Comparison of ENCODE assay signal across 32 mouse cellular contexts in the genomic region with DNA sequence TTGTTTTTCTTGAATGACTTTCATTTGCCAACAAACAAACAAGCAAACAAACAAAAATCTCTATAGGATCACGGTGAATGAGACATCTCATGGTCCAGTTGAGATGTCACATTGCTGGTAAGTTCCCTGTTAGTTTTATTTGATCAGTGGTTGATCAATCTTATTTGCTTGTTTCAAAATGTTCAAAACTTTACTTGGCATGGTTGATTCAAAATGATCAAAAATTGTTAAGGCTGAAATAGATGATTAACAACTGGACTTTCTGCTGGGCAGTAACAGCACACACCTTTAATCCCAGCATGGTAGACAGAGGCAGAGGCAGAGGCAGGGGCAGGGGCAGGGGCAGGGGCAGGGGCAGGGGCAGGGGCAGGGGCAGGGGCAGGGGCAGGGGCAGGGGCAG. TPM values are rescaled to one million over a fixed set of nuclear protein-coding genes. Genes with fewer than 3 reads are reported as not detected.
A peak's percentile ranks its signal among the peaks of the same experiment; 100 is the strongest.
DNase-seq lines count a peak whose midpoint lies in the region; ATAC-seq and TF ChIP-seq lines count a peak whose summit lies in the region.
"Had no signal": no experiment of that assay in that cellular context is flagged by ENCODE, and none has a peak within 500 bp of the region (broad histone marks: within the 10 kb centered on the region; RNA-seq: fewer than 3 reads in every experiment).

No protein-coding gene starts in this region.

- H3K9me3 ChIP-seq in intestine, postnatal 0 days (ENCODE audit: control insufficient read depth): no peaks in the 10 kb centered on the region
- H3K9me3 ChIP-seq in liver, embryonic 15.5 days (replicated peaks): no peaks in the 10 kb centered on the region
- H3K9me3 ChIP-seq in stomach, embryonic 16.5 days (replicated peaks; ENCODE audit: control insufficient read depth, low read length): no peaks in the 10 kb centered on the region
- H3K9me3 ChIP-seq: embryonic facial prominence, embryonic 13.5 days; forebrain, embryonic 12.5 days; hindbrain, embryonic 13.5 days; midbrain, embryonic 13.5 days had no signal

- H3K4me2 ChIP-seq in intestine, postnatal 0 days (replicated peaks; ENCODE audit: low read depth): peak overlapping the region; percentile 64
- no peak overlapping the region for H3K4me2 ChIP-seq in liver, embryonic 15.5 days
- H3K4me2 ChIP-seq in stomach, embryonic 16.5 days (ENCODE audit: low read depth, low read length): no peak overlapping the region
- H3K4me2 ChIP-seq: forebrain, embryonic 12.5 days; heart, embryonic 11.5 days; midbrain, embryonic 13.5 days had no signal

- TF ChIP-seq CTCF in liver, adult 2 months (IDR thresholded peaks at IDR 0.05; ENCODE audit: low read depth, low read length): no peak
- TF ChIP-seq CTCF in intestine, postnatal 0 days (IDR thresholded peaks at IDR 0.05; ENCODE audit: low read depth): no peak

- no peaks in the 10 kb centered on the region for H3K27me3 ChIP-seq in liver, adult 2 months (ENCODE audit: control insufficient read depth, insufficient read depth, low read length)
- H3K27me3 ChIP-seq in intestine, postnatal 0 days (replicated peaks; ENCODE audit: control insufficient read depth, insufficient read depth, low read length): 0 out of 2 replicates have a peak, but pooled peaks cover 1% of the 10 kb centered on the region
- H3K27me3 ChIP-seq in liver, embryonic 15.5 days: peaks cover 30% of the 10 kb centered on the region
- peaks cover 13% of the 10 kb centered on the region for H3K27me3 ChIP-seq in stomach, embryonic 16.5 days (ENCODE audit: control insufficient read depth, insufficient read depth, low read length)

- WGBS in liver, adult 2 months: 20% methylated on average over 1 of the region's 1 CpGs
- 48% methylated on average over 1 of the region's 1 CpGs for whole genome bisulfite sequencing in intestine, postnatal 0 days
- WGBS in liver, embryonic 15.5 days (ENCODE audit: insufficient replicate concordance): 44% methylated on average over 1 of the region's 1 CpGs
- 69% methylated on average over 1 of the region's 1 CpGs for WGBS in stomach, embryonic 16.5 days

- TF ChIP-seq POLR2A in liver, adult 2 months (IDR thresholded peaks at IDR 0.05; ENCODE audit: extremely low read depth, insufficient read depth, low read length): no peak

- H3K36me3 ChIP-seq in liver, adult 2 months (ENCODE audit: control insufficient read depth, insufficient read depth, low read length): no peaks in the 10 kb centered on the region
- no peaks in the 10 kb centered on the region for H3K36me3 ChIP-seq in intestine, postnatal 0 days (ENCODE audit: control insufficient read depth, insufficient read depth)
- H3K36me3 ChIP-seq in liver, embryonic 15.5 days (replicated peaks): no peaks in the 10 kb centered on the region
- H3K36me3 ChIP-seq in stomach, embryonic 16.5 days (ENCODE audit: control insufficient read depth, insufficient read depth, low read length): no peaks in the 10 kb centered on the region
- H3K36me3 ChIP-seq: embryonic facial prominence, embryonic 13.5 days; forebrain, embryonic 12.5 days; G1E; hindbrain, embryonic 13.5 days; midbrain, embryonic 13.5 days had no signal

- intact Hi-C loops in heart, postnatal 25 days (cut with DNase I): no loop called here

- ATAC-seq in intestine, postnatal 0 days: no peak
- no peak for ATAC-seq in liver, embryonic 15.5 days (ENCODE audit: insufficient read depth)
- no peak for ATAC-seq in stomach, embryonic 16.5 days (ENCODE audit: insufficient read depth, low FRiP score)
- ATAC-seq in cerebellum, adult (ENCODE audit: insufficient number of reproducible peaks, low FRiP score, low TSS enrichment): no peak
- ATAC-seq: midbrain, embryonic 13.5 days had no signal

- peak overlapping the region; percentile 67 for H3K4me3 ChIP-seq in liver, adult 2 months (ENCODE audit: insufficient read depth, low read depth, low read length)
- peak overlapping the region; percentile 25 for H3K4me3 ChIP-seq in intestine, postnatal 0 days (ENCODE audit: low read depth, low read length)
- H3K4me3 ChIP-seq in liver, embryonic 15.5 days (replicated peaks): peak overlapping the region; percentile 32; the same call in 1 of the 2 replicates
- peak overlapping the region; percentile 21; the same call in 1 of the 2 replicates for H3K4me3 ChIP-seq in stomach, embryonic 16.5 days (replicated peaks; ENCODE audit: low read length)
- H3K4me3 ChIP-seq: embryonic facial prominence, embryonic 13.5 days; forebrain, embryonic 12.5 days; hindbrain, embryonic 13.5 days; megakaryocyte, embryonic 14.5 days; midbrain, embryonic 13.5 days had no signal

- peak overlapping the region; percentile 40 for H3K9ac ChIP-seq in liver, adult 2 months (ENCODE audit: low read depth, low read length)
- H3K9ac ChIP-seq in intestine, postnatal 0 days (ENCODE audit: low read depth, low read length): no peak overlapping the region
- no peak overlapping the region for H3K9ac ChIP-seq in liver, embryonic 15.5 days
- no peak overlapping the region; the same call in 1 of the 2 replicates for H3K9ac ChIP-seq in stomach, embryonic 16.5 days (ENCODE audit: low read length)
- H3K9ac ChIP-seq: embryonic facial prominence, embryonic 13.5 days; forebrain, embryonic 12.5 days; hindbrain, embryonic 13.5 days; midbrain, embryonic 13.5 days had no signal

- peaks cover 3% of the 10 kb centered on the region; the same call in 1 of the 2 replicates for H3K79me2 ChIP-seq in liver, adult 2 months (ENCODE audit: control insufficient read depth, insufficient read depth, low read length)

- H3K4me1 ChIP-seq in liver, adult 2 months (ENCODE audit: control insufficient read depth, insufficient read depth, low read length): peaks cover 19% of the 10 kb centered on the region
- H3K4me1 ChIP-seq in intestine, postnatal 0 days (replicated peaks; ENCODE audit: control insufficient read depth, insufficient read depth, low read length): no peaks in the 10 kb centered on the region
- H3K4me1 ChIP-seq in liver, embryonic 15.5 days (replicated peaks): no peaks in the 10 kb centered on the region; the same call in 1 of the 2 replicates
- H3K4me1 ChIP-seq in stomach, embryonic 16.5 days (ENCODE audit: control insufficient read depth, insufficient read depth, low read length): no peaks in the 10 kb centered on the region
- H3K4me1 ChIP-seq: megakaryocyte, embryonic 14.5 days had no signal

- peak overlapping the region; percentile 99 for H3K27ac ChIP-seq in liver, adult 2 months (replicated peaks; ENCODE audit: insufficient read depth, low read depth, low read length)
- H3K27ac ChIP-seq in intestine, postnatal 0 days (ENCODE audit: low read depth, low read length): peak overlapping the region; percentile 75
- no peak overlapping the region; the same call in 1 of the 2 replicates for H3K27ac ChIP-seq in liver, embryonic 15.5 days (replicated peaks)
- H3K27ac ChIP-seq in stomach, embryonic 16.5 days (ENCODE audit: low read length): no peak overlapping the region
- H3K27ac ChIP-seq: embryonic facial prominence, embryonic 13.5 days; forebrain, embryonic 12.5 days; hindbrain, embryonic 13.5 days; kidney, postnatal 0 days; midbrain, embryonic 13.5 days had no signal

- DNase-seq in liver, adult 2 months (ENCODE audit: extremely low read depth, low read depth, low spot score): peak; percentile 97
- DNase-seq in liver: no peak
- no peak for DNase-seq in heart, postnatal 25 days (ENCODE audit: low spot score)
- DNase-seq: adrenal gland, adult 8-10 months; cerebellum, adult 11 months; cerebellum, adult 9-10 months; cerebellum, postnatal 36 days; gastrocnemius, postnatal 25 days; heart, adult 18-20 months; heart, postnatal 4 days; kidney, adult 8-10 months; kidney, postnatal 4 days; layer of hippocampus, postnatal 36 days; left cerebral cortex, postnatal 4 days; lung, postnatal 36 days; retina, postnatal 1 day; right cerebral cortex, postnatal 14 days; thymus, postnatal 4 days had no signal

RNA-seq across cellular contexts. Expression of a gene that starts 0.8 kb away (rescaled TPM):
- total RNA-seq in liver, adult 2 months (2014; rRNA removed): 37.7 and 41.5 TPM in 2 replicates
- 21.4 and 24.0 TPM in 2 replicates for polyA plus RNA-seq in liver, adult 2 months (2012; rRNA removed)
- 3.9 and 4.9 TPM in 2 replicates for polyA plus RNA-seq in intestine, postnatal 0 days (2015; fragmentation: Nextera tagmentation; extraction: Ambion mirVana)
- 2.2 and 2.4 TPM in 2 replicates for polyA plus RNA-seq in liver, embryonic 15.5 days (2015; fragmentation: Nextera tagmentation; extraction: Ambion mirVana)
- 3.2 and 4.1 TPM in 2 replicates for polyA plus RNA-seq in stomach, embryonic 16.5 days (2015; fragmentation: Nextera tagmentation; extraction: Ambion mirVana)
- total RNA-seq in heart, postnatal 25 days (2021): 1 to 10 TPM in 1 of 2 experiments, under 1 TPM in 1; 0.95 to 1.3 TPM
- total RNA-seq: layer of hippocampus, adult 8-10 months; layer of hippocampus, postnatal 36 days; monocyte, adult 5-6 weeks had no signal
- polyA plus RNA-seq: G1E had no signal

Comparison
In these comparisons a context has a peak if more than half of its experiments do, and no peak if none do; other contexts are left out.
1. H3K27ac ChIP-seq: peak in liver, adult 2 months (single experiment) and intestine, postnatal 0 days (single experiment); none in liver, embryonic 15.5 days (single experiment) and stomach, embryonic 16.5 days (single experiment).
2. Peak in every context shown above with its lines, with median percentiles within 50 percentile points of each other: H3K4me3 ChIP-seq.